Mouse (Mus musculus) midbrain, embryonic 16.5 days (tissue): Measurements from ENCODE around the gene Midn. TPM values are rescaled to one million over a fixed set of nuclear protein-coding genes. Genes with fewer than 3 reads are reported as not detected.

Source experiments
- ATAC-seq: fragments of 200-750 bp; cut with Nextera tagmentation; 2 replicates; pipeline ENCODE4 v1.8.0; 2017; ENCODE audit warnings: moderate TSS enrichment
- H3K27ac ChIP-seq: fragments of 300-500 bp; sonication (generic); 2 replicates; pipeline ENCODE4 v1.5.1; 2014; ENCODE audit warnings: mild to moderate bottlenecking, low read length, mixed read lengths
- H3K27me3 ChIP-seq: fragments of 300-500 bp; sonication (generic); 2 replicates; pipeline ENCODE4 v1.6.1; 2014; ENCODE audit warnings: low read depth, low read length, mixed read lengths; ENCODE audit not compliant: control insufficient read depth, insufficient read depth
- H3K36me3 ChIP-seq: fragments of 300-500 bp; sonication (generic); 2 replicates; pipeline ENCODE4 v1.6.1; 2014; ENCODE audit warnings: mild to moderate bottlenecking, low read length, moderate library complexity, mixed read lengths; ENCODE audit not compliant: control insufficient read depth, insufficient read depth
- H3K4me1 ChIP-seq: fragments of 300-500 bp; sonication (generic); 2 replicates; pipeline ENCODE4 v1.6.1; 2014; ENCODE audit warnings: mild to moderate bottlenecking, low read length, mixed read lengths; ENCODE audit not compliant: control insufficient read depth, insufficient read depth
- H3K4me2 ChIP-seq: fragments of 300-500 bp; sonication (generic); 2 replicates; pipeline ENCODE4 v1.6.1; 2014; ENCODE audit warnings: mild to moderate bottlenecking, low read length, mixed read lengths
- H3K4me3 ChIP-seq: fragments of 300-500 bp; sonication (generic); 2 replicates; pipeline ENCODE4 v1.5.1; 2014; ENCODE audit warnings: low read depth, mild to moderate bottlenecking, low read length, moderate library complexity, mixed read lengths
- H3K9ac ChIP-seq: fragments of 300-500 bp; sonication (generic); 2 replicates; pipeline ENCODE4 v1.6.1; 2014; ENCODE audit warnings: low read depth, low read length, mixed read lengths
- H3K9me3 ChIP-seq: fragments of 300-500 bp; sonication (generic); replicated peaks from 2 replicates; pipeline ENCODE4 v1.6.1; 2014; ENCODE audit warnings: mild to moderate bottlenecking, low read length, mixed read lengths; ENCODE audit not compliant: control insufficient read depth, poor library complexity, severe bottlenecking
- WGBS: fragments of 180-500 bp; shearing (Covaris S2); extraction: QIAGEN DNeasy Blood & Tissue Kit; methylation state at CpG from one replicate; pipeline ENCODE4 v1.1.7; 2014; 5-methylcytosine and 5-hydroxymethylcytosine counted together
- polyA plus RNA-seq: library from polyadenylated mRNA; unstranded; fragments of >200 nt; fragmentation: Nextera tagmentation; extraction: Ambion mirVana; gene quantifications from 2 replicates; pipeline ENCODE4 v1.2.1, GENCODE M21; 2015

Gene Midn
- polyA plus RNA-seq = 15.5 and 21.1 TPM in 2 replicates

DNA sequence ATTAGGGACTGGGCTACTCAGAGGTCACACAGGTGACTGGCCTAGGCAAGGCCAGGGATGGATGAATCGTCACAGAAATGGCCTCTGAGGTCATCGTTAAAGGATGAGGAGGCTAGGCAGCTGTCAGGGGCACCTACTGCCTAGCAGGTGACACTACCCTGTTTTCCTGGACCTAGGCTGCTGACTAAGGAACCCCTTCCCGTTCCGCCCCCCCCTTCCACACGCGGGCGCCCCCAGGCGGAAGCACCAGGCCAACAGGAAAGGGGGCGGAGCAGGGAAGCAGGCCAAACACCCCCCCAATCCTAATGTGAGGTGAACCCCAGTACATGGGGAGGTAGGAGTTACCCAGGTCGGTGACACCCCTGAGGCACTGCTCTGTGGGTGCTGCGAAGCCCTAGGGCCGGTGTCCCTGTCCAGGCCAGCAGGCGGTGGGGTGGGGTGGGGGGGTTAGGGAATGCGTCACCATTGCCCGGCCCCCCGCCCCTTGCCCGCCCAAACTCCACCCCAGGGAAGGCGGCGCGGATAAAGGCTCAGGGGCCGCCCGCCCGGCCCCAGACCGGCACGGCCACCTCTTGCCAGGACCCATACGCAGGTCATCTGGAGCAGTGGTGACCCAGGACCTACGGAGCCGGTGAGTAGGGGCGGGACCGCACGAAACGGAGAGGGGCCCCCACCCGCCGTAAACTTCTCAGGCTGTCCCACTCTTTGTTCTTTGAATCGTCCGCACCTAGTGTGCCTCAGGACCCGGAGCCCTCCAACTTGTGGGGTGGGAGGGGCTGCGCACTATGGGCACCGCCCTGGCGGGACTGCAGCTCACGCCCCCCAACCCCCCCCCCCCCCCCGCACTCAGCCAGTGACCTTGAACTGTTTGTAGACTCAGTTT lies at the start of gene Midn:
TSS of gene Midn (plus strand) at position 554 of the 883 bp plus-strand sequence.
- H3K36me3 ChIP-seq = peaks cover 12% of the 10 kb centered on the region

DNA sequence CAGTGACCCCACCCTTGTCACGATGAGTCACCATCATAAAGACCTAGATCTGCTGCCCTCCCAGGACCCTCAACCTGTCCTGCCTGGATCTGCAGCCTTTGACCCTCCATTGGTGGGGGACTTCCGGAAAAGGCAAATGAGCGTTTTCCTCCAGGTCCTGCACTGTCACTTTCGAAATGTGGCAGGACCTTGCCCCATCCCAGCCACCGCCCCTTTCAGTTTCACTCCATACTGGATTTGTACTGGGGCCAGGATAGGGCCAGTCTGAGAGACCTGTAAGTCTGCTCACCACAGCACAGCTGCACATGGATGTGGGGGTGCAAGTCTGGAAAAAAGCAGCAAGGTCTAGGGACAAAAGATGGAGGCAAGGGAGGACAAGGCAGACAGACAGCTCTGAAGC lies 49.4 kb upstream of the Midn start:
- WGBS = 88% methylated on average over 5 of the region's 5 CpGs

More for the DNA sequence above, at the start of gene Midn:
- ATAC-seq = peak; percentile 15
- Histone ChIP-seq H3K9me3 (no peaks in the 10 kb centered on the region), H3K27ac (peak within 1 kb of the TSS; percentile 100), H3K9ac (peak within 1 kb of the TSS; percentile 97), H3K27me3 (no peaks in the 10 kb centered on the region), H3K4me2 (peak within 1 kb of the TSS; percentile 74), H3K4me1 (peaks cover 25% of the 10 kb centered on the region), H3K4me3 (peak within 1 kb of the TSS; percentile 93)
- 1% methylated on average over 40 of the region's 42 CpGs for WGBS

GRCm38 (mm10) chr10:80100982-80101381 lies 47.1 kb upstream of the Midn start:
- Histone ChIP-seq H3K27me3 (no peaks in the 10 kb centered on the region), H3K4me1 (peaks cover 11% of the 10 kb centered on the region), H3K9ac (no peak overlapping the region), H3K36me3 (no peaks in the 10 kb centered on the region), H3K4me3 (no peak overlapping the region), H3K4me2 (peak overlapping the region; percentile 86; the same call in 1 of the 2 replicates), H3K27ac (no peak overlapping the region), H3K9me3 (no peaks in the 10 kb centered on the region)
- 70% methylated on average over 11 of the region's 11 CpGs for WGBS
- no peak for ATAC-seq

More for the DNA sequence above, 49.4 kb upstream of the Midn start:
- peaks cover 11% of the 10 kb centered on the region for H3K4me1 ChIP-seq
- no peak for ATAC-seq
- H3K27ac ChIP-seq = no peak overlapping the region
- no peaks in the 10 kb centered on the region for H3K9me3 ChIP-seq
- no peaks in the 10 kb centered on the region for H3K27me3 ChIP-seq
- no peak overlapping the region for H3K4me2 ChIP-seq
- H3K36me3 ChIP-seq = no peaks in the 10 kb centered on the region
- no peak overlapping the region for H3K9ac ChIP-seq
- no peak overlapping the region for H3K4me3 ChIP-seq

DNA sequence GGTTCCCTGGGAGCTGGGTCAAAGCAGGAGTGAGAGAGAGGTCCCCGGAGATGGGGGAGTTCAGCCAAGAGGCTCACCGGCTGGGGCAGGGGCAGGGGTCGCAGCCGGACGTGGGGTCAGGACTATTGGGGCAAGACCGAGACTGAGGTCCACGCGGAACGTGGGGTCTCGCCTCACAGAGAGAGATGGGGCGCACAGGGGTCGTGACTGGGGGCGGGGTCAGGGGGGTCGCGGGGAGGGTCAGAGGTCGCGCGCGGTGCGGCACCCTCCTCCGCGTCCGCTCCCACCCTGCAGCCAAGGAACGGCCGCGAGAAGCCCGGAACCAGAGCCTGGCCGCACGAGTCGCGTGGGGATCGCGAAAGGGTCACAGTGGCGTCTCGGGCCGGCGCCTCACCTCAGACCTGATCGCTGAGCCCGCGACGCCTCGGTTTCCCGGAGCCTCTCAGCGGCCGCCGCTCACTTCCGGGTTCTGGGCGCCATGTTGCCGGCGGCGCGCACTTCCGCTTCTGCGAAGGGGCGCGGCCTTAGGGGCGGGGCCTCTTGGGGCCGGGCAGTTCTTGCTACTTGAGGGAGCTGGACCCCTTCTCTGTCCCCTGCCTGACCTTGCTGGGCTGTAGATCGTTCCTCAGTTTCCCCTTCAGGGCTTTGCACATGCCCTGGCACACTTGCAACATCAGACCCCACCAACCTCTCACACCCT lies 45.7 kb upstream of the Midn start:
- Histone ChIP-seq H3K9me3 (no peaks in the 10 kb centered on the region), H3K36me3 (no peaks in the 10 kb centered on the region), H3K27ac (peak overlapping the region; percentile 47), H3K4me1 (peaks cover 11% of the 10 kb centered on the region), H3K4me3 (peak overlapping the region; percentile 76), H3K27me3 (no peaks in the 10 kb centered on the region), H3K9ac (peak overlapping the region; percentile 82), H3K4me2 (peak overlapping the region; percentile 86)
- WGBS = under 1% methylated on average over 54 of the region's 59 CpGs
- peak; percentile 79 for ATAC-seq

- Histone ChIP-seq H3K4me2 (peak overlapping the region; percentile 86), H3K9me3 (no peaks in the 10 kb centered on the region), H3K4me1 (peaks cover 11% of the 10 kb centered on the region), H3K36me3 (no peaks in the 10 kb centered on the region), H3K27me3 (no peaks in the 10 kb centered on the region), H3K9ac (no peak overlapping the region), H3K4me3 (no peak overlapping the region), H3K27ac (peak overlapping the region; percentile 47)
- 0 out of 2 replicates have a peak, but pooled peaks have one; percentile 12 for ATAC-seq
- 81% methylated on average over 2 of the region's 2 CpGs for WGBS
Measured at GRCm38 (mm10) chr10:80103032-80103431, 45.0 kb upstream of the Midn start.

DNA sequence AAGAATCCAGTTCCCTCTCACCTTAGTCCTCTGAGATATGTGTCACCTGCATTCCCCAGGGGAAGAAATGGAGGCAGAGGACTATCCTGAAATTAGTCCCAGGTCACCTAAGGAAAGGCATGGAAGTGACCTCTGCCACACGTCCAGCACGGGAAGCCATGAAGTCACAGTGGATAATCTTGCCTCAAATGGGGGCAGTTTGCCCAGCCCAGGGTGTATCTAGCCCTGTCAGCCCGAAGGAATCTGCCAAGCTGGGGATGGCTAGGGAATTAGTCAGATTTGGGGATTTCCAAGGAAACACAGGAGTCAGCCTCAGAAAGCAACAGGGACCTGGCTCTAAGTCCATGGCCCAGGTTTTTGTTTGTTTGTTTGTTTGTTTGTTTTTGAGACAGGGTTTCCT lies 43.9 kb upstream of the Midn start:
- peaks cover 11% of the 10 kb centered on the region for H3K4me1 ChIP-seq
- no peaks in the 10 kb centered on the region for H3K36me3 ChIP-seq
- no peak overlapping the region for H3K27ac ChIP-seq
- H3K27me3 ChIP-seq = no peaks in the 10 kb centered on the region
- H3K4me2 ChIP-seq = no peak overlapping the region
- no peak for ATAC-seq
- H3K9ac ChIP-seq = no peak overlapping the region
- H3K9me3 ChIP-seq = no peaks in the 10 kb centered on the region
- WGBS = 86% methylated on average over 3 of the region's 3 CpGs
- no peak overlapping the region for H3K4me3 ChIP-seq

- peaks cover 11% of the 10 kb centered on the region for H3K4me1 ChIP-seq
- no peaks in the 10 kb centered on the region for H3K27me3 ChIP-seq
- H3K9ac ChIP-seq = no peak within 1 kb of the TSS
- no peak within 1 kb of the TSS for H3K4me3 ChIP-seq
- H3K4me2 ChIP-seq = no peak within 1 kb of the TSS
- WGBS = 76% methylated on average over 5 of the region's 5 CpGs
- H3K9me3 ChIP-seq = no peaks in the 10 kb centered on the region
- no peak within 1 kb of the TSS for H3K27ac ChIP-seq
- no peak for ATAC-seq
- no peaks in the 10 kb centered on the region for H3K36me3 ChIP-seq
Measured at GRCm38 (mm10) chr10:80105460-80105859, 42.6 kb upstream of the Midn start, which contains the start of gene Sbno2. Gene Sbno2, minus strand, starts transcription at chr10:80105571.

DNA sequence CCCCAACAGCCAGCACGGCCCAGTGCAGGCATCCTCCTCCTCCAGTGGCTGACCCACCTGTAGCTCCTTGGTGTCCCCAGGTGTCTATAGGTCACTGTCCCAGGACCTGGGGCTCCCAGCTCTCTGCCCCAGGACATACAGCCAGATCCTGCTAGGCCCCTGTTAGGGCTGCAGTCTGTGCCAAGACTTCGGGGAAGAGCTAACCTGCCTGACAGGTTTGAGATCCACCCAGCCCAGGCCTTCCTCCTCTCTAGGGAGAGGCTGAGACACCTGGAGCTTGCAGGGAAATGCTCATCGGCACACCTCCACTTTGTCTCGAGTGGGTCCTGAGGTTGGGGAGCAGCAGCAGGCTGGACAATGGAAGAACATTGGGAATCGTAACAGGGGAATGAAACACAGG lies 42.1 kb upstream of the Midn start:
- no peak overlapping the region for H3K4me3 ChIP-seq
- whole genome bisulfite sequencing = 75% methylated on average over 5 of the region's 5 CpGs
- no peak overlapping the region for H3K9ac ChIP-seq
- H3K4me1 ChIP-seq = peaks cover 10% of the 10 kb centered on the region
- no peak for ATAC-seq
- H3K27me3 ChIP-seq = no peaks in the 10 kb centered on the region
- no peaks in the 10 kb centered on the region for H3K9me3 ChIP-seq
- no peaks in the 10 kb centered on the region for H3K36me3 ChIP-seq
- H3K4me2 ChIP-seq = no peak overlapping the region
- H3K27ac ChIP-seq = no peak overlapping the region

DNA sequence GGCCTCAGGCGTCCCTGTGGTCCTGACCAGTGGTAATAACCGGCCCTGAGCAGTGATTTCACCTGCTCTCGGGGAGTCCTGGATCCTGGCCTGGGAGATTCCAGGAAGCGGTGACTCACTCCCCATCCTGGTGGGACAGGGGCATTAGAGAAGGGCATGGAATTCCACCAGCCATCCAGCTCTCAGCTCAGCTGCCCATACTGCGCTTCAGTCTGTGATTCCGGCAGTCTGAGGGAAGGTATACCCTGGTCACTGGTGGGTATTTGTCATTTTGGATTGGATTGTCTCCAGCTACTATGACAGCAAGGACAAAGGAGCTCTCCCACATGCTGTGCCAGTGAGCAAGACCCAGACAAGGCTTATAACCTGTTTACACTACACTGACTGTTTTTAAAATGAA lies 40.4 kb upstream of the Midn start:
- Histone ChIP-seq H3K27ac (no peak overlapping the region), H3K36me3 (no peaks in the 10 kb centered on the region), H3K4me2 (no peak overlapping the region), H3K4me1 (no peaks in the 10 kb centered on the region), H3K9me3 (no peaks in the 10 kb centered on the region), H3K27me3 (no peaks in the 10 kb centered on the region), H3K4me3 (no peak overlapping the region), H3K9ac (no peak overlapping the region)
- no peak for ATAC-seq
- WGBS = 60% methylated on average over 6 of the region's 6 CpGs
